Mouse (Mus musculus): ENCODE results near the gene Vps13d. TPM values are rescaled to one million over a fixed set of nuclear protein-coding genes. Genes with fewer than 3 reads are reported as not detected.

The Vps13d gene
- polyA plus RNA-seq, 1 experiment from 2014 or later, result 14.7 TPM

DNA sequence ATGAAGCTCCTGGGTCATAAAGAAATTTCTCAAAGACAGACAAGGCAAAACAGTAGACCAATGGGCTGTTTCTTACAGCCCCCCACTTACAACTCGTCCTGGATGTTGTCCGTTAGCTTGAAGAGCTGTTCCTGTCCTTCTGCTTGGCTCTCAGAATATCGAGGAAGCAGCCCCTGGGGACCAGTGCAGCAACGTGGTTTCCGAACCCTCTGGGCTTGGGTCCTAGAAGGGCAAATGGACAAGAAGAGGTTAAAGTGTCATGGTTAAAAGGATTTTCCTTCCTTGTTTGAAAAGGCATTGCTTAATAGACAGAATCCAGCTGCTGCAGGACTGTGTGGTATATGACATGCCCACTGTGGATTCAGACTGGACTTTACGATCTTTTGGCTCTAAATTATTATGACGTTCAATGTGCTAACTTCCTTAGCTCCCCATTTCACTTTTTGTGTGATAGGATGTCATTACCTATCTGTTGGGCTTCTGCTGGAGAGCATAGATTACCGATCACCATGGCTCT, 211.5 kb downstream of the Vps13d start:
- ATAC-seq (replicated peaks; ENCODE audit: low FRiP score, low read depth), result no peak; the same call in 1 of the 2 replicates
- TF ChIP-seq CTCF (IDR thresholded peaks at IDR 0.05; ENCODE audit: low read depth), result no peak
- no peak overlapping the region for H3K9ac ChIP-seq (ENCODE audit: low read depth, low read length)

DNA sequence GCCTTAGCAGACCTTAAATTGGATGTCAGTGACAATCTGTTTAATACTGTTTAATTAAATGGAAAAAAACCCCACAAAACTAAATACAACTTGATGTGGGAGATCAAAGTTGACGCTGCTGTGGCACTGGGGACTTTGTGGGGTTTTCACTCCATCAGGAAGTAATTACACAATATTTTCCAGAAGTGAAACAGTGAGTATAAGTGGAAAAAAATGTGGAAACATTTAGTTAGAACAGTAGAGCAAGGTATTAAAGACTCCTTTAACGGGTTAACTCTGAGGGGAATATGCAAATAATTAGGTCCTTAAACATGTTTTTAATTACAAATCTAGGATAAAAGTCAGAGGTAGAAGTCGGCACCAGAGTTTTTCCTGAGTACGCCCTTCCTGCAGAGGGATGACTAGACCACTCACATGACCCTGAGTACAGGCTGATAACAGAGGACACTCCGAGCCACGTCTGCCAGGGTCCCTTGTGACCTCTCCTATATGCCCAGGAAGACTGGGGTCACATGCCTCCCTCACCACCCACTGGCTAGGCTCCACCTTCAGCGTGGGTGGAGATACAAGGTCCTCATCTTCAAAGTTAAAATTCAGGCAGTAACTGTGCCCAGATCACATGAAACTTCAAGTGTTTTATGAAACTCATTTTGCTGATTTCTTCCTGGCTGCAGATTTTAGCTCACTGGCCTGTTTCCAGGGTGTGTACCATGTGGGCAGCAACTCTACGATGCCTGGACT, 213.8 kb downstream of the Vps13d start:
- peaks cover 19% of the 10 kb centered on the region; the same call in 1 of the 2 replicates for H3K4me1 ChIP-seq (replicated peaks; ENCODE audit: insufficient read depth, low read length)
- no peak for DNase-seq (ENCODE audit: low spot score)
- no peak for ATAC-seq (replicated peaks; ENCODE audit: low FRiP score, low read depth)
- H3K4me3 ChIP-seq (replicated peaks; ENCODE audit: low read depth, low read length), result no peak overlapping the region
- H3K27ac ChIP-seq, result peak overlapping the region; percentile 44; the same call in 1 of the 2 replicates
- 48% methylated on average over 8 of the region's 8 CpGs for WGBS
- H3K36me3 ChIP-seq (ENCODE audit: insufficient read depth, low read length), result no peaks in the 10 kb centered on the region
- no peak for TF ChIP-seq CTCF (IDR thresholded peaks at IDR 0.05; ENCODE audit: low read depth)
- H3K4me2 ChIP-seq (ENCODE audit: low read length), result no peak overlapping the region
- no peaks in the 10 kb centered on the region for H3K27me3 ChIP-seq (ENCODE audit: insufficient read depth, low read length)
- no peaks in the 10 kb centered on the region for H3K9me3 ChIP-seq (replicated peaks; ENCODE audit: low read length)
- H3K9ac ChIP-seq (ENCODE audit: low read depth, low read length), result no peak overlapping the region

More for the DNA sequence above, 211.5 kb downstream of the Vps13d start:
- H3K36me3 ChIP-seq (ENCODE audit: insufficient read depth, low read length), result no peaks in the 10 kb centered on the region
- peak overlapping the region; percentile 84 for H3K27ac ChIP-seq
- peaks cover 19% of the 10 kb centered on the region; the same call in 1 of the 2 replicates for H3K4me1 ChIP-seq (replicated peaks; ENCODE audit: insufficient read depth, low read length)
- peak; percentile 67 for DNase-seq (ENCODE audit: low spot score)
- WGBS, result 44% methylated on average over 8 of the region's 8 CpGs
- no peaks in the 10 kb centered on the region for H3K9me3 ChIP-seq (replicated peaks; ENCODE audit: low read length)
- H3K27me3 ChIP-seq (ENCODE audit: insufficient read depth, low read length), result no peaks in the 10 kb centered on the region
- no peak overlapping the region for H3K4me3 ChIP-seq (replicated peaks; ENCODE audit: low read depth, low read length)
- no peak overlapping the region for H3K4me2 ChIP-seq (ENCODE audit: low read length)

GRCm38 (mm10) chr4:144980110-144980509, 214.7 kb downstream of the Vps13d start:
- Histone ChIP-seq H3K27me3 (ENCODE audit: insufficient read depth, low read length) (no peaks in the 10 kb centered on the region), H3K4me2 (ENCODE audit: low read length) (no peak overlapping the region), H3K4me1 (replicated peaks; ENCODE audit: insufficient read depth, low read length) (peaks cover 23% of the 10 kb centered on the region; the same call in 1 of the 2 replicates), H3K4me3 (replicated peaks; ENCODE audit: low read depth, low read length) (no peak overlapping the region), H3K27ac (no peak overlapping the region), H3K9me3 (replicated peaks; ENCODE audit: low read length) (no peaks in the 10 kb centered on the region), H3K9ac (ENCODE audit: low read depth, low read length) (no peak overlapping the region), H3K36me3 (ENCODE audit: insufficient read depth, low read length) (no peaks in the 10 kb centered on the region)
- WGBS, result 65% methylated on average over 2 of the region's 2 CpGs
- ATAC-seq (replicated peaks; ENCODE audit: low FRiP score, low read depth) (no peak), DNase-seq (ENCODE audit: low spot score) (no peak)
- TF ChIP-seq CTCF (IDR thresholded peaks at IDR 0.05; ENCODE audit: low read depth), result no peak

DNA sequence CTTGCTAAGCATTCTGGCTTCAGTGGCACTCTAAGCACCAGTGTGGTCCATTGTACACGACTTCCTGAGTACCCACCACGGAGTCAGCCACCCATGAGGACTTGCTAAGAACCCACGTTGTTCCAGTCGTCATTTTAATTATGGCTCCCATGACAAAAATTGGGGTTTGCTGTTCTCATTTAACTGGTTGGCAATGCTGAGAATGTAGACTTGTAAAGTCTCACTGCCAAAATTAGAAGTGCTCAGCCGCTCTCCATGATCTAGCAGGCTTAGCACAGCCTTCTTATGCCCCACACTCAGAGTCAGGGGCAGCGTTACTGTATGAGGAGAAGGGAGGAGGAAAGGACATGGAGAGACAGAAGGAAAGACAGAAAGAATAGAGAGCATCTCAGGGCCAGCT, 216.8 kb downstream of the Vps13d start:
- DNase-seq (ENCODE audit: low spot score), result no peak
- Histone ChIP-seq H3K4me3 (replicated peaks; ENCODE audit: low read depth, low read length) (no peak overlapping the region), H3K27ac (no peak overlapping the region), H3K4me2 (ENCODE audit: low read length) (no peak overlapping the region), H3K9ac (ENCODE audit: low read depth, low read length) (no peak overlapping the region), H3K27me3 (ENCODE audit: insufficient read depth, low read length) (no peaks in the 10 kb centered on the region), H3K36me3 (ENCODE audit: insufficient read depth, low read length) (no peaks in the 10 kb centered on the region), H3K4me1 (replicated peaks; ENCODE audit: insufficient read depth, low read length) (peaks cover 9% of the 10 kb centered on the region), H3K9me3 (replicated peaks; ENCODE audit: low read length) (no peaks in the 10 kb centered on the region)
- TF ChIP-seq CTCF (IDR thresholded peaks at IDR 0.05; ENCODE audit: low read depth), result no peak
- WGBS, result 77% methylated on average over 6 of the region's 6 CpGs
- no peak for ATAC-seq (replicated peaks; ENCODE audit: low FRiP score, low read depth)

- Histone ChIP-seq H3K9ac (ENCODE audit: low read depth, low read length) (no peak overlapping the region), H3K27me3 (ENCODE audit: insufficient read depth, low read length) (no peaks in the 10 kb centered on the region), H3K9me3 (replicated peaks; ENCODE audit: low read length) (no peaks in the 10 kb centered on the region), H3K4me2 (ENCODE audit: low read length) (no peak overlapping the region), H3K4me1 (replicated peaks; ENCODE audit: insufficient read depth, low read length) (peaks cover 5% of the 10 kb centered on the region), H3K36me3 (ENCODE audit: insufficient read depth, low read length) (no peaks in the 10 kb centered on the region), H3K4me3 (replicated peaks; ENCODE audit: low read depth, low read length) (no peak overlapping the region), H3K27ac (no peak overlapping the region)
- DNase-seq (ENCODE audit: low spot score) (no peak), ATAC-seq (replicated peaks; ENCODE audit: low FRiP score, low read depth) (no peak)
- 96% methylated on average over 1 of the region's 1 CpGs for WGBS
- TF ChIP-seq CTCF (IDR thresholded peaks at IDR 0.05; ENCODE audit: low read depth), result no peak
These were observed 217.7 kb downstream of the Vps13d start for GRCm38 (mm10) chr4:144977057-144977456.

GRCm38 (mm10) chr4:144975505-144975904, 219.3 kb downstream of the Vps13d start:
- ATAC-seq (replicated peaks; ENCODE audit: low FRiP score, low read depth) (peak; percentile 25; the same call in 1 of the 2 replicates), DNase-seq (ENCODE audit: low spot score) (peak; percentile 60)
- Histone ChIP-seq H3K27me3 (ENCODE audit: insufficient read depth, low read length) (no peaks in the 10 kb centered on the region), H3K27ac (no peak overlapping the region), H3K9me3 (replicated peaks; ENCODE audit: low read length) (no peaks in the 10 kb centered on the region), H3K36me3 (ENCODE audit: insufficient read depth, low read length) (no peaks in the 10 kb centered on the region), H3K4me2 (ENCODE audit: low read length) (no peak overlapping the region), H3K4me1 (replicated peaks; ENCODE audit: insufficient read depth, low read length) (peaks cover 4% of the 10 kb centered on the region), H3K9ac (ENCODE audit: low read depth, low read length) (no peak overlapping the region), H3K4me3 (replicated peaks; ENCODE audit: low read depth, low read length) (no peak overlapping the region)
- WGBS, result 45% methylated on average over 2 of the region's 2 CpGs
- no peak for TF ChIP-seq CTCF (IDR thresholded peaks at IDR 0.05; ENCODE audit: low read depth)

All from kidney, postnatal 0 days (tissue).